Mouse (Mus musculus): ENCODE measurements around the gene Taf4.

The Taf4 gene

DNA sequence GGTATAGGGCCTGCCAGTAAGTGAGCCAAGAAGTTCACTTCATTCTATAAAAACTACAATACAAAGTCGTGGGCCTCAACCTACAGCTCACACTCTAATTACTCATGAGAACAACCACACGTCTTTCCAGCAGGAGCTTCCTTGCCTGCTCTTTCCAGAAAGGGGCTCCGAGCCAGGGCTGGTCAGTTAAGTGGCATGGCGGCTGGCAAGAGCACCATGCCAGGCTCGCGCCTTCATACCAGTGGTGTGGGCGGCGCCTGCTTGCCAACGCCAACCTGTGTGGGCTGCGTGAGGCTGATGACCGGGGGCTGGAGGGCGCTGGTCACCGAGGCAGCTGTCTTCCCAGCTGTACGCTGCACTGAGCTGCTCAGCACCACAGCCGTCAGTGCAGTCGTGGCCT, 44.7 kb downstream of the Taf4 start:
- DNase-seq: no peak

DNA sequence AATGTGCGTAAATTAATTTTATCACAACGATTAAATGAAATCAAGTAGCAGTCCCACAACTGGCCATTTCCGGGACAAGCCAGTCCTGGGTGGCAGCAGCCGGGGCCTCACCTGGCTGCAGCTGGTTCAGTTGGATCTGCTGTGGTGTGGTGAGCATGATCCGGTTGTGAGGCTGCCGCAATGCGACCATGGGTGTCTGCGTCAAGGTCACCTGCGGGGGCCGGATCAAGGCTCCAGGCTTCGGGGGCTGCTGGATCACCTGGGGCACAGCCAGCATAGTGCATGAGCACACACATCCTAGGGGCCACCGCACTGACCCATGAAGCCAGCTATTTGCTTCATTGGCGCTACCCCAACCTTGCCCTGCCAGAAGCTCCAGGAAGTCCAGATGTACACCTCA, 47.3 kb downstream of the Taf4 start:
- peak; percentile 77 for DNase-seq

DNA sequence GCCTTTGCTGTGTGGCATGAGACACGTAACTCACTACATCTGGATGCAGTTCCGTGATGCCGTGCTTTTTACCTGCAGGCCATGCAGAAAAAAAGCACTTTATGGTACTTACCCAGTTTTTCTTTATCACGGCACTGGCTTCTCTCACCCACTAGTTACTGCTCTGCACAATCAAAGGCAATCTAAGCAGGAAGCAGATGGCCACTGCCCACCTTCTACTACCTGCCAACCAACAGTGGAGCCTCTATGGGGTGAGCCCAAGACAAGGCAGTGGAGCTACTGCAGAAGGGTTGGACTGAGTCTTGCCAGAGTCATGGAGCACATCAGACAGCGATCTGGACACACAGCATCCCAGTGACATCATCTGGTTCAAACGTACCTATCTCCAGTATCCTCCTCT, 52.4 kb downstream of the Taf4 start:
- DNase-seq: no peak

DNA sequence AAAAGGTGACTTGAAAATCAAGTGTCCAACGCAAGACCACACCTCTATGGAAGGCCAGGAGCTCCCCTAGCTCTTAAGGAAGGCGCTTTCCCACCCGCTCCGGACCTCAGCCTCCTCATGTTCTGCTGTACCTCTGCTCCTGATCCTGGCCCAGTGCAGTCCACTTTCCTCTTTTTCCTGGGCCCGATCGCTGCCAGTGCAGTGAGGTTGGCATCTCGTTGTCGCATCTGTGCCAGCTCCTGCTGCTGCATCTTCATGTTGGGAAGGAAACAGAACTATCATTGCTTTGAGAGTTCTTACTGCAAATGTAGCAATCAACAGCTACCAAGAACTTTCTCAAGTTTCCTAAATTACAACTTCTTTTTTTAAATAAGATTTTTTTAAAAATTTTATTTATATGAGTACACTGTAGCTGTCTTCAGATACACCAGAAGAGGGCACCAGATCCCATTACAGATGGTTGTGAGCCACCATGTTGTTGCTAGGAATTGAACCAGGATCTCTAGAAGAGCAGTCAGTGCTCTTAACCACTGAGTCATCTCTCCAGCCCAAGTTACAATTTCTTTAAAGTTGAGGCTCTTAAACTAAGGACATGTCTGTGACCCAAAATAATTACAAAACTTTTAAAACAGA, 55.3 kb downstream of the Taf4 start:
- no peak for DNase-seq

DNA sequence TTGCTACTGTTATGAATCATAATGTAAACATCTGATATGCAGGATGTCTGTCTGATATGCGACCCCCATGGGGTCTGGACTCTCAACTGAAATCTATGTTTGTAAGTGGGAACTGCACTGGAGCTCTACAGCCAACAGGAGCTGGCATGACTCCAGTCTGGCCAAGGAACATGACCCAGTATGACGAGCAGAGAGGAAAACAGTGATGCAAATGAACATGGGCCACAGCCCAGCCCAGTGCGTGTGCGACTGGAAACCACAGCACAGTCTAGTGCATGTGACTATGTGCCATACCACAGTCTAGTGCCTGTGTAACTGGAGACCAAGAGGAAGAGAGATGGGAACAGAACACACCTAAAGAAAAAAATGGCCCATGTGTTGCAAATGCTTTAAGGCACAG, 56.4 kb downstream of the Taf4 start:
- DNase-seq: no peak

DNA sequence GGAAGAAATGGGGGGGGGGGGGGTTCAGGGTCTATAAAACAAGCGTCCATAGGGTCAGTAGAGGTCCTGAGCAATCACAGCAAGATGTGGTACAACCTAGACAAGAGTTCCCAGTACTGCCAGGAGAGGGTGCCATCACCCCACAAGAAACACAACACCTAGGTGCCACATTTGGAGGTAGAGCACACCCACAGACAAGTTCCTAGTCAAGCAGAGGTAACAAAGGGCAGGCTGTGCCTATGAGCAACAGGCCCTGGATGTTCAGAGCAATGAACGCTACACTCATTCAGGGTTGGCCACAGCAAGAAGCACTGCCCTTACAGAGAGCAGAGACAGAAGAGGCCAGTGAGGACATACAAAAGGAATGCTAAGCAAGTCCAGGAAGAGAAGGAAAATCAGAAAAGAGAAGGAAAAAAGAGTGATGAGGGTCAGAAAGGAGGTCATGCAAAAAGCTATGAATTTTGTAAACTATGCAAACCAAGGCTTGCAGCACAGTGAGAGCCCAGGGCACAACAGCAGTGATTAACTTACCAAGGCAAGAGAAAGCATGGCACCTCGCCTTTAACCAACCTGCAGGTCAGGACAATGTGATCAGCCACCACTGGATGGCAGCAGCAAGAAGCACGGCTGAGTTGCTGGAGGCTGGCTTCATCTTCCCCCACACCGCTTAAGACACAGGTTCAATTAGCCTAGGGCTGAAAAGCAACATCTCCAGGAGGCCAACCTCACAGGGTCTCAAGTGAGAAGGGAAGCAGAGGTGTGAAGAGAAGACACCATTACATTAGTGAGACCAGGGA, 59.4 kb downstream of the Taf4 start:
- peak; percentile 66 for DNase-seq

DNA sequence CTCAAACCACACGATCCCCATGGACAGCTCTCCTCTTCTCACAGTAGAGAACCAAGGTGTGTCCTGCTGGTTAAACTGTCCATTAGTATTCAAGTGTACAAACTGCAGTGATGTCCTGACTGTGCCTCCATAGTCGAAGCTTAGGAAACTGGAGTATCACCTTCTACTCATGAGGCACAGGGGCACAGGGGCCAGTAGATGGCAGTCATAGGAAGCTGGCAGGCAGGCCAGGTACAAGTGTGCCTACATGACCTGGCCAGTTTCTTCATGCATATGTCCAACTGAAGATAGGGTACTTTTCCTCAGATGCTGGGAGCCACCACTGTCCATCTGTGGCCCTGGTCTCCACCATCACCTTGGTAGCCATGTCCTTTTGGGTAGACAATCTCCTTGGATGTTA, 62.2 kb downstream of the Taf4 start:
- DNase-seq: no peak

DNA sequence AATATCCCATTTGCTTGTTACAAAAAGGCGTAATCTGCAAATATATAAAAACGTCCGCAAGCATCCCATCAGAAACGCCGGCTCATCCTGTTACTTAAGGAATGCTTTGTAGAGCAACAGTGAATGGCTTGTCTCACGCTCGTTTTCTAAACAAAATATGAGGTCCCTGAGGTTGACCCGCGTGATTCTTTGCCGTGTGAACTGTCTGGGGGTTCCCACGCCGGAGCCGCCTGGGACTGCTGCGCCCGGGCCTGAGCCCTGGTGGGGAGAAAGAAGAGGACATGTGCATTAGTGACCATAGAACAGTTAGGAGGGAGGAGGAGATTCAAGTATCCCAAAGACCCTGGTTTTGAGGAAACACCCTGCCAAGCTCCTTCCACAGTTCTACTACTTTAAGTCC, 63.1 kb downstream of the Taf4 start:
- DNase-seq: no peak

DNA sequence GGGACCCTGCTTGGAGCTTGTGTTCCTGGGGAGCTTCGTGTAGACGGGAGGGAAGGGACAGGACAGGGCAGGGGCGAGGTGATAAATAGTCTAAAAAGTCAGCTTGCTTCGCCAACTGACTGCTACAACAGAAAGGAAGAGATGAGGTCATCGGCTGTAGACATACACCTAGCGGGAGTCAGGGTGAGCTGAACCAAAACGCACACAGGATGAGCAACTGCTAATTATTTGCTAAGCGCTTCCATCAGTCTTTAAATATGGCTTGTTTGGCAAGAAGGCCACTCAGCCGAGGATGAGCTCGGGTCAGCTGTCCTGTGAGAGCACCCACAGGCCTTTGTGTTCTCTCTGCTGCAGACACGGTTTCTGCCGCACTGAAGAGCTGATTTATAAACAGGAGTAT, 63.5 kb downstream of the Taf4 start:
- DNase-seq: no peak

DNA sequence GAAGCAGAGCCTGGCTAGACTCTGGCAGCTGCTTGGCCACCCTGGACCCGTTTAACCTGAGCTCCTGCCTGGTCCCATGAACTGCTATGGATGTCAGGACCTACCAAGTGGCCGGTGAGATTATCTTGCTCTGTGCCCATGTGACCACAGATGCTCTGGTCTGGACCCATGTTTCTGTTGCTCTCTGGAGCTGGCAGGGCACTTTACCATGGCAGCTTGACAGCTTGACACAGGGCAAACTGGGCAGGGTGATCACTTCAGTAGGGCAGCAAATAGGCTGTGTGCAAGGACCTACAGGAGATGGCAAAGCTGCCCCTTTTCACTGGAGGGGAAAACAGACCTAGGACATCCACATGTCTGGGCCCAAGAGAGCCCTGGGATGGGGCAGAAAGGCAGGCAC, 79.5 kb downstream of the Taf4 start:
- DNase-seq: no peak

DNA sequence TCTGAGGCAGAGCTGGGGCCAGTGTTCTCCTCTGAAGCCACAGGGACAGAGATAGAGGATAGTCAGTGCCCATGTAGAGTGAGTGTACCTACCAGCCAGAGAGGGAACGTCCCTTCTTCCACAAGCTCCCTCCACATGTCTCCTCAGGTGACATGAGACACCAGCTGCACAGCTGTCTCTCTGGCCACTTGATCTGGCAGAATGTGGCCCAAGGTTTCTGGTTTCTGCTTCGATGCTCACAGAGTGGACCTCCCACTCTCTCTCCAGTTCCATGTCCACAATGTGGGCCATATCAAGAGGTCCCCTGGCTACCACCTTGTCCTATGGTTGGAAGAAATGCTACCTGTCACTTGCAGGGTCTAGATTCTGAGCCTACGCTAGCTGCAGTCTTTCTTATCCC, 85.4 kb downstream of the Taf4 start:
- no peak for DNase-seq

DNA sequence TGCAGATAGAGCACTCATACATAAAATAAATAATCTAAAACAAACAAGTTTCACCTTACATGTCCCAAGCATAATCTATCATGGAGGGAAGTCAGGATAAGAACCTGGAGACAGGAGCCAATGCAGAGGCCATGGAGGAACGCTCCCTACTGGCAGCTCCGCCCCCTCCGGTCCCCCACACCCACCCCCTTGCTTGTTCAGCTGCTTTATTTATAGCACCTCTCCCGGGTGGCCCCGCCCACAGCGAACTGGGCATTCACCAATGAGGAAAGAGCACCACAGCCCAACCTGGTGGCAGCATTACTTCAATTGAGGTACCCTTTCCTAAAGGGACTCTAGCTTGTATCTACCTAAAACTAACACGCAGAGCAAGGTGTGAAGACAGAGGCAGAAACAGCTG, 91.9 kb downstream of the Taf4 start:
- DNase-seq: no peak

DNA sequence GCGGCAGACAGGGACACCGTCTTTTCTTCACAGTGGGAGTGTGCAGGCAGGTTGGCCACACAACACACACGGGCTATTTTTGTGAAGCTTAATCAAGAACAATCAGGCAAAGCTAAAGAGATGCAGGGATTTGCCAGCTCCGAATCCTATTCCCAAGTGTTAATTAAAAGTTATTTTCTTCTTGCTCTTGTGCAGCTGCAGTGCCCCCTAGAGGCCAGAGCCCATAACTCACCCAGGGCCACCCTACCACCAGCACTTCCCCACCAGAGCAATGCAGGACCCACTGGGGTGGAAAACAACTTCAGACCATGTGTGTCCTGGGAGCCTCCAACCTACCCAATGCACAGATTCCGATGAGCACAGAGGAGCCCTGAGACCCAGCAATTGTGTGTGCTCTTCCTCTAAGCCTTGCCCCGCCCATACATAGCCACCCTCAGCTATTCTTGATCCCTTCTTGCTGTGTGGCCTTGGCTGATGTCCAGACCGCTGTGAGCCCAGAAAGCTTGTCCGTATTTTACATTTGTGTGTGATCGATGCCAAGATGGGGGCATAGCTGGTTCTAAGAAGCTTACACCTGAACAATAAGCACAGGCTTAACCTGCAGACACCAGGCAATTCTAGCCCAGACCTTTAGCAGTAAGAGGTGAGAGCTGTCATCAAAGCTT, 98.8 kb downstream of the Taf4 start:
- DNase-seq: peak; percentile 9

DNA sequence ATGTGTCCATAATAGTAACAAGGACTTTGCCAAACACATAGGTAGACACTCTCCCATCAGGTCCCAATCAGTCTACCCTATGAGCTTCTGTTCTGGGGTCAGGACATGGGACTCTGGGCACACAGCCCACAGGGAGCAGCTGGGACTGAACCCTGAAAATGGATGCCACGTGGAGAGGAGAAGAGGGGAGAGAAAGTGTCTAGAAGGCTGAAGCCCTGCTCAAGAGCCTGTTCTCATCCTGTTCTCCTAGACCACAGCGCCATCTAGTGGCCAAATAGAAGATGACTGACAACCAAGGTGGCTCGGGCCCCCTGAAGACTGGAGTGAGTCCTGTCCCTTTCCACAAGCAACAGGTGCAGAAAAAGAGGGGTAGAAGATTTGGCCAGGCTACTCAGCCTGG, 101.3 kb downstream of the Taf4 start:
- DNase-seq: peak; percentile 24

DNA sequence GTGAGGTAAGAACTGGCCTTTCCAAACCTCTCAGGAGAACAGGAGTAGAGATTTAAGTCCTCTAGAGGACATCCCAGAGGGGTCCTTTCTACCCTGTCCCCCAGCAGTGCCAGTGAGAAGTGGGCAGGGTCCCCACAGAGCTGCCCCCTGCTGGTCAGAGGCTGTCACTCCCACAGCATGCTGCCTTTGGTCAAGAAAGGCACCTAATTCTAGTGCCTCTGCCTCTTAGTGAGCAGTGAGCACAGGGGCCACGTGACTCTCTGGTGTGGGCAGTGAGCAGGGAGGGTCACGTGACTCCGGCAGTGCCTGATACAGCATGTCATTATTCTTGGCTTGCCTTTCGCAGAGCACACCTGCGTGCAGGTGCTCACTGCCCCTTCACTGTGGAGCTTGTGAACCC, 103.1 kb downstream of the Taf4 start:
- peak; percentile 69 for DNase-seq

DNA sequence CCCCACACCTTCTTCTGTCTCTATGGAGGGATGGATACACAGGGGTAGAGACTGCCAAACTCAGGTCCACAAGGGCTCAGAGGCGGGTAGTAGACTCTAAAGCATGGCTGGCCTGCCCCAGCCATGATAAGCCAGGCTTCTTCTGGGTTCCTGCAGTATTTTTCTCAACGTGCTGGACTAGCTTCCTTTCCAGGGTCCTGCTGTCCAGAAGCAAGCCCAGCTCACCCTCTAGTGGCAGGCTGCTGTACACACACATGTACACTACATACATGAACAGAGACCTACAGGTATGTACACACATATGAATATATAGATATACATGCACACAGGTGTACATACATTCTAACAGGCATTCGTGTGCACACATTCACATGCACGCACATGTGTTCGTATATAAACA, 103.7 kb downstream of the Taf4 start:
- DNase-seq: peak; percentile 7

DNA sequence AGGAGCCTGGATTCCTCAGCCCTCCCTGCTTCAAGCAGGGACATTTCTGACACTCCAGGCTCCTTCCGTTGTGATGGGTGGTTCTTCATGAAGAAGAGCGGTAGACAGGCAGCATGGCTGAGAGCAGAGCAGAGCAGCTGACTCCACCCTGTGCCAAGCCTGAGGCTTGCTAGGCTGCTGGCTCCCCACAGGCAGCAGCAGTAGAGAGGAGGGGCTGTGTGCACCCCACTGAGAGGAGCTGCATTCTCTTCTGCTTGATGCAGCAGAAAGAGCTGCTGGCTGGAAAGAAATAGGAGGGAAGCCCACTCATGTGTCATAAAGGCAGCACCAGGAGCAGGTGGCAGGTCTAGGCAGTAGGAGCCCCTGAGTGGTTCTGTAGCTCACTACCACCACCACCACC, 106.6 kb downstream of the Taf4 start:
- no peak for DNase-seq

DNA sequence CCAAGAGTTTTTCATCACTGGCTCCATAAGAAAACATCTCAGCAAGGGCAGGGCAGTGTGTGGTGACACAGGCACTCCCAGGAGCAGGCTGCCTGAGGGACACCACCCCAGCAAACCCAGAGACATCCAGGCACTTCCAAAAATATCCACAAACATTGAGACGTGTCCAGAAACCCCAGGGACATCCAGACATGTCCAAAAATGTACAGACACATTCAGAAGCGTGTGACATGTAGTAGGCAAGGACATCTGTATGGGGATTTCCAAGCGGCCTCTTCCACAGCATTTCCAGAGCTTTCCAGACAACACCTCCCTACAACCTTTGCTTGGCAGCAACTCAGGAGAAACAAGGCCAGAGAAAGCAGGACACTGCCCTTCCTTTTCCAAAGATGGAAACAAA, 108.8 kb downstream of the Taf4 start:
- no peak for DNase-seq

DNA sequence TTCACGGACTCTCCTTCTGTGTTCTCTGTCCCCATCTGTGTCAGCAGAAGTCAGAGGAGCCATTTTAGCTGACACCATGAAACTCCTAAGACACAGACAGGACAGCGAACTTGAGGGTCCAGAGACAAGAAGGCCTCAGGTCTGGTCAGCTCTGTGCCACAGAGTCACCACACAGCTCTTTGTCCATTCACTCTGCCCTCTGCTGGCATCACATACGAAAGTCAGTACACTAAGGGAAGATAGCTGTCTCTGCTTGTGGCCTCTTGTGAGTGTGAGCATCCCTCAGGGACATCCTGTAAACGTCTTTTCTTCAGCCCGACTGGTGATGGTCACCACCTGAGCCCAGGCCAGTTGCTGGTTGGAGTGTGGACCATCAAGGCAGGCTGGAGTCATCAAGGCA, 111.3 kb downstream of the Taf4 start:
- DNase-seq: no peak

DNA sequence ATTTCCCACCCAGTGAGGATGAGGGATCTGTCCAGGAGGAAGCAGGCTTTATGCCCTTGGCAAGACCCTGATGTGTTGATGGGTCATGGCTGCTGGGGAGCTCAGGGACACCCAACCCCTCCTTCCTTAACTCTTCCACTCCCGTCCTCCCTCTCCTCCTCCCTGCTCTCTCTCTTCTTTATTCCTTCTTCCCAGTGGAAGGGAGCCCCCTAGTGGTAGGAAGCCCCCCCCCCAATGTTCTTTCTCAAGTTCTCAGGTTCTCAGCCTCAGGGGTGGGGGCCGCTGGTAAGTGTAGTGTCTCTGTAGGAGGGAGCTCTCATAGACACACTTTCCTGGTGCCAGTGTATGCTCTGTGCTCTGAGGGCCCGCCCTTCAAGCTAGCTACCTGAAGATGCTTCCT, 113.2 kb downstream of the Taf4 start:
- DNase-seq: no peak

DNA sequence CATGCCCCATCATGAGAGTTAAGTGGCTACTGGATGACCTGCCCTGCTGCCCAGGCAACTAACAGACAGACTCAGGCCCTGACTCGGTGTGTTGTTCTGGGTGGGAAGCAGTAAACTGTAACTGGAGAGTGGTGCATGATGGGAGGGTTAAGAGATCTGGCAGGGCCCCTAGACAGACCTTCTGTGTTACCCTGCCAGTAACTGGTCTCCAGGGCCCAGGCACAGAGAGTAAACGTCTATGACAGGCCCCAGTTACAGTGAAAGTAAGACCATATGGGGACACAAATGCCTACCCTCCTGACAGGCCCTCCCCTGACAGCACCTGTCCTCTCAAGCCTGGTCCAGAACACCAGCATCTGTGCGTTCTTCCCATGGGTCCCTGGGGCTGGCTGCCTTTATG, 113.8 kb downstream of the Taf4 start:
- no peak for DNase-seq

Data from kidney, adult 11 months (tissue).